Mouse (Mus musculus): ENCODE measurements around the gene Nectin4. TPM values are rescaled to one million over a fixed set of nuclear protein-coding genes. Genes with fewer than 3 reads are reported as not detected.

Gene Nectin4
- polyA plus RNA-seq, 1 experiment from 2014 or later, result 43.7 TPM

DNA sequence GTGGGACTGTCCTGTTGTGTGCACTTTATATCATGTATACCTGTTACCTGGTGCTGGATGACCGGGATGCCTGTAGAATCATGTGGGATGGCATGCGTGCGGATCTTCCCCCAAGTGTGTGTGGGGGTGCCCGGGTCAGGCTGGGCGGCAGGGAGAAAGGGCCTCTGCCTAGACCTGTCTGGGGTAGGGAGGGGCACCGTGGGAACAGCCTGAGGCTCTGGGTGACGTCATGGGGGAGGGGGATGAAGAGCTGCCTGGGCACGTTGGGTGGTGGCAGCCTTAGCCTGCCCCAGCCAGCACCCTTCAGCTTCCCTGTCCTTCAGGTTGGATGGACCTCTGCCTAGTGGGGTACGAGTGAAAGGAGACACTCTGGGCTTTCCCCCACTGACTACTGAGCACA is 14.5 kb downstream of the Nectin4 start:
- Histone ChIP-seq H3K9me3 (replicated peaks) (no peaks in the 10 kb centered on the region), H3K4me2 (replicated peaks) (no peak overlapping the region; the same call in 1 of the 2 replicates), H3K4me3 (replicated peaks) (no peak overlapping the region), H3K4me1 (peaks cover 18% of the 10 kb centered on the region), H3K9ac (no peak overlapping the region), H3K27me3 (peaks cover 15% of the 10 kb centered on the region; the same call in 1 of the 2 replicates), H3K36me3 (no peaks in the 10 kb centered on the region), H3K27ac (replicated peaks) (no peak overlapping the region)
- ATAC-seq (ENCODE audit: insufficient number of reproducible peaks, low FRiP score, low TSS enrichment, low read depth), result 0 out of 2 replicates have a peak, but pooled peaks have one; percentile 24
- 47% methylated on average over 9 of the region's 9 CpGs for WGBS

DNA sequence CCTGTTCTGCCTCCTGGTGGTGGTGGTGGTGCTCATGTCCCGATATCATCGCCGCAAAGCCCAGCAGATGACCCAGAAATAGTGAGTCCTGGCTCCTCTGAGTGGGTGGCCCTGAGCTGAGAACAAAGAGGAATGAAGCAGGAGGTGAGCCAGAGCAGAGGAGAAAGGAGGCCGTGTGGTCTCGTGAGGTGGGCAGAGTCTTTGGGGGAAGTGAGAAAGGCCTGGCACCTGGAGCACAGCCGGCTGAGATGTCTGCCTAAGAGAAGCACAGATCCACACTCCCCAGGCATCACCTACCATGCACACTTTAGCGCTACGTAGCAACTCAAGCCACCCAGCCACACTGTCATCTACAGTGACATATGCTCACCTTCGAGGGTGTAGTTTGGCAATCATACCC is 15.3 kb downstream of the Nectin4 start:
- 64% methylated on average over 9 of the region's 9 CpGs for WGBS
- H3K9ac ChIP-seq, result no peak overlapping the region
- no peak overlapping the region for H3K4me2 ChIP-seq (replicated peaks)
- no peak overlapping the region for H3K4me3 ChIP-seq (replicated peaks)
- H3K27ac ChIP-seq (replicated peaks), result no peak overlapping the region
- no peaks in the 10 kb centered on the region for H3K9me3 ChIP-seq (replicated peaks)
- peaks cover 10% of the 10 kb centered on the region for H3K4me1 ChIP-seq
- H3K36me3 ChIP-seq, result no peaks in the 10 kb centered on the region
- no peak for ATAC-seq (ENCODE audit: insufficient number of reproducible peaks, low FRiP score, low TSS enrichment, low read depth)
- 0 out of 2 replicates have a peak, but pooled peaks cover 9% of the 10 kb centered on the region for H3K27me3 ChIP-seq

DNA sequence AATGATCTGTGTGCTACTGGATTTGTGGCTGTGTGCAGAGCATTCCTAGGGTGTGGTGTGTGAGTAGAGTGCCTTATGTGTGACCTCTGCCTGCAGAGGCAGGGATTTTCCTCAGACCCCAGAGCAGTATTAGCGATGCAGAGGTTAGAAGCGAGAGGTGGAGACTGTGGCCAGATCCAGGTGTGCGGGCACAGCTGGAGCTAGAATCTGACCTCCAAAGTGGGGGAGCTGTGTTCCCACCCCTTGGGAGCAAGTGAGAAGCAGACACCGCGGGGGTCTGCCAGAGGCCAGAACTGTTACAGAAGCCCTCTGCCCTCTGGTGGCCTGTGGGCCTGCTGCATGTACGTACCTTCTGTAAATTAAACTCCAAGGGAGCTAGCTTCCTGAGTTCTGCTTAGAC is 17.2 kb downstream of the Nectin4 start:
- Histone ChIP-seq H3K4me2 (replicated peaks) (no peak overlapping the region), H3K27me3 (no peaks in the 10 kb centered on the region), H3K4me1 (peaks cover 7% of the 10 kb centered on the region; the same call in 1 of the 2 replicates), H3K4me3 (replicated peaks) (no peak overlapping the region), H3K9me3 (replicated peaks) (no peaks in the 10 kb centered on the region), H3K27ac (replicated peaks) (no peak overlapping the region), H3K9ac (no peak overlapping the region), H3K36me3 (no peaks in the 10 kb centered on the region)
- no peak for ATAC-seq (ENCODE audit: insufficient number of reproducible peaks, low FRiP score, low TSS enrichment, low read depth)
- WGBS, result 24% methylated on average over 6 of the region's 6 CpGs

DNA sequence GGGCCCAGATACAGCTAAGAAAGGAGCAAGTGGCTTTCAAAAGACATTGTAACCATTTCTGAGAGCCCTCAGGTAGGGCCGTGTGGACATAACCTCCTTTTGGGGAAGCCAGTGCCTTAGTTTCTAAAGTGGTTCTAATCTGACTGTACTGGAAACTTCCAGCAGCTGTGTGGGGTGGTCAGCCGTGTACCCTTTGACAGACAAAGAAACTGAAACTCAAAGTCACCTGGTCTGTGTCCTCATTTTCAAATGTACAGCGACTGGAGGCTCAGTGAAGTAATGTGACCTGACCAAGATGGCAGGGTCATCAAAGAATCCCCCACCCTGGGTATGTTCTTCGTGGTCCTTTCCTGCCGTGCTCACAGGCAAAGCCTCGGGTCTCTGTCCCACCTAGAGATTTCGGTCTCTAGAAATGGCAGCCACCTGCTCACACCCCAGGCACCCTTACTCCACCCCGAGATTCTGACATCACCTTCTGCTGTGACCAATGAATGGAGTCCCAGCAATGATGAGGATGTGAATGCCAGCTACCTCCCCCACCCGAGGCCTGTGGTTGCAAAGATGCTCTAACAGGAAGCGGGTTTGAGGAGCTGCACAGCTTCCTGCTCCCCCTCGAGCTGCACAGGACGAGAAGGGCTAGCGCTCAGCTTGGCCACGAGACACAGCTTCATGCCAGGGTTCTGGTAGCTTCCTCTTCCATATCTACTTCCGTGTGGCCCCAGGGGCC is 18.6 kb downstream of the Nectin4 start, which contains the start of gene Arhgap30:
Arhgap30 (plus strand) TSS at position 579 of the 727 bp plus-strand sequence.
- no peak for ATAC-seq (ENCODE audit: insufficient number of reproducible peaks, low FRiP score, low TSS enrichment, low read depth)
- Histone ChIP-seq H3K4me1 (peaks cover 7% of the 10 kb centered on the region; the same call in 1 of the 2 replicates), H3K36me3 (no peaks in the 10 kb centered on the region), H3K9ac (no peak within 1 kb of the TSS), H3K9me3 (replicated peaks) (no peaks in the 10 kb centered on the region), H3K4me2 (replicated peaks) (no peak within 1 kb of the TSS), H3K27ac (replicated peaks) (no peak within 1 kb of the TSS), H3K27me3 (no peaks in the 10 kb centered on the region), H3K4me3 (replicated peaks) (no peak within 1 kb of the TSS)
- WGBS, result 77% methylated on average over 15 of the region's 15 CpGs

DNA sequence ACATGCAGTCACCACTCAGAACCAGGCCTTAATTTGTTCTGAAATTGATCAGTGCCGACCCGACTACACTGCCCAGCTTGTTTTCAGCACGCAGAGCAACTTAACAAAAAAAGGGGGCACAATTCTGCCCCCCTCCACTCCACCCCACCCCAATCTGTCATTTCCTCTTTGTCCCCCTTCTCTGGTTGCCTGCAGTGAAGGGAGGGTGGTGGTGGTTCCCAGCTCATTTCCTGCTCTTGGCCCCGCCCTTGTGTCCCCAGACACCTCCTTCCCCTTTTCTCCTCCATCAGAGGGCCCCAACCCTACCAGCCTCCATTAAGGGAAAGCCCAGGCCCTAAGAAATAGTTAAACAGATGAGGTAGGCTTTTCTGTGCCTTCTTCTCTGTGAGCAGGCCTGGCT is 20.2 kb downstream of the Nectin4 start:
- no peaks in the 10 kb centered on the region for H3K4me1 ChIP-seq
- no peak overlapping the region for H3K9ac ChIP-seq
- no peak for ATAC-seq (ENCODE audit: insufficient number of reproducible peaks, low FRiP score, low TSS enrichment, low read depth)
- 60% methylated on average over 4 of the region's 4 CpGs for WGBS
- H3K4me3 ChIP-seq (replicated peaks), result no peak overlapping the region
- H3K4me2 ChIP-seq (replicated peaks), result no peak overlapping the region
- no peak overlapping the region for H3K27ac ChIP-seq (replicated peaks)
- H3K9me3 ChIP-seq (replicated peaks), result no peaks in the 10 kb centered on the region
- no peaks in the 10 kb centered on the region for H3K36me3 ChIP-seq
- no peaks in the 10 kb centered on the region for H3K27me3 ChIP-seq

DNA sequence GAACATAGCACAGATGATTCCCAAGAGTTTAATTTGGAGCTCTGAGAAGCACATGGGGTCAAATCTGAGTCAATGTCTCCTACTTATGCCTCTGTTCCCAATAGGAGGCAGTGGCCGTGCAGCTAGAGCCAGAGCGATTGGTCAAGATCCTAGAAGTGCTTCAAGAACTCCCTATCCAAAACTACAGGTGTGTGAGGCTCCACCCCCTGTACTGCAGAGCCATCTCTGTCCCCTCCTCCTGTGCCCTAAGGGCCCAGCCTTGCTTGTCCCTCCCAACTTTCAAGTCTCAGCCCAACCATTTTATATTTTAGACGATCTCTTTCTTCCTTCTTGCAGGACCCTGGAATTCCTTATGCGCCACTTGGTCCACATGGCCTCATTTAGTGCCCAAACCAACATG is 31.9 kb downstream of the Nectin4 start:
- WGBS, result 66% methylated on average over 4 of the region's 4 CpGs
- no peak overlapping the region for H3K4me3 ChIP-seq (replicated peaks)
- H3K4me2 ChIP-seq (replicated peaks), result no peak overlapping the region
- H3K9ac ChIP-seq, result no peak overlapping the region
- H3K4me1 ChIP-seq, result no peaks in the 10 kb centered on the region
- H3K36me3 ChIP-seq, result no peaks in the 10 kb centered on the region
- H3K27ac ChIP-seq (replicated peaks), result no peak overlapping the region
- no peak for ATAC-seq (ENCODE audit: insufficient number of reproducible peaks, low FRiP score, low TSS enrichment, low read depth)
- no peaks in the 10 kb centered on the region for H3K9me3 ChIP-seq (replicated peaks)
- no peaks in the 10 kb centered on the region for H3K27me3 ChIP-seq

DNA sequence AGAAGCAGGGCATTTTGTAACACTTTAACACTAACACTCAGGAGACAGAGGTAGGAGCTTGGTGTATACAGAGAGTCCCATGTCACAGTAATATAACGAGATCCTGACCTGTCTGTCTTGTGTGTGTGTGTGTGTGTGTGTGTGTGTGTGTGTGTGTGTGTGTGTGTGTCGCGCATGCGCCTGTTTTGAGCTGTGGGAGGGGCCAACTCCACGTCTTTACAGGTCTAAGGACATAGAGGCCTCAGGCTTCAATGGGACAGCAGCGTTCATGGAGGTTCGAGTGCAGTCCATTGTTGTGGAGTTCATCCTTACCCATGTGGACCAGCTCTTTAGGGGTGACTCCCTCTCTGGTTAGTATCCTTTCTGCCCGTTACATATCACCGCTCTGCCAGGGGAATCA is 33.1 kb downstream of the Nectin4 start:
- Histone ChIP-seq H3K4me2 (replicated peaks) (no peak overlapping the region), H3K27ac (replicated peaks) (no peak overlapping the region), H3K4me1 (no peaks in the 10 kb centered on the region), H3K9me3 (replicated peaks) (no peaks in the 10 kb centered on the region), H3K4me3 (replicated peaks) (no peak overlapping the region), H3K9ac (no peak overlapping the region), H3K36me3 (no peaks in the 10 kb centered on the region), H3K27me3 (peaks cover 4% of the 10 kb centered on the region)
- no peak for ATAC-seq (ENCODE audit: insufficient number of reproducible peaks, low FRiP score, low TSS enrichment, low read depth)
- WGBS, result 62% methylated on average over 9 of the region's 9 CpGs

DNA sequence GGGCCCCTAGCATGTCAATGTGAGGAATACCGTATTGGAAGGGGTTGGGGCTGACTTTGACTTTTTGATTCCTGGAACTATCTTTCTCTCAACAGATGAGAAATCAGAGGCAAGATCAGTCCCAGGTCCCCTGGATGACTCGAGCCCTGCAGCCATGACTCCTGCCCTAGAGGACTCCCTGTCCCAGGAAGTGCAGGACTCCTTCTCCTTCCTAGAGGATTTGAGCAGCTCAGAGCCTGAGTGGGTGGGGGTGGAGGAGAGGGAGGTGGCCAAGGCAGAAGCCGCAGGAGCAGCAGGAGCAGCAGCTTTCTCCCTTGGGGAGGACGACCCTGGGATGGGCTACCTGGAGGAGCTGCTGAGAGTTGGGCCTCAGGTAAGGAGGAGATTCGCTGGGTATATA is 37.4 kb downstream of the Nectin4 start:
- peaks cover 18% of the 10 kb centered on the region for H3K27me3 ChIP-seq
- H3K4me2 ChIP-seq (replicated peaks), result no peak overlapping the region
- no peak overlapping the region for H3K27ac ChIP-seq (replicated peaks)
- H3K9ac ChIP-seq, result no peak overlapping the region
- no peak overlapping the region for H3K4me3 ChIP-seq (replicated peaks)
- ATAC-seq (ENCODE audit: insufficient number of reproducible peaks, low FRiP score, low TSS enrichment, low read depth), result no peak
- WGBS, result 78% methylated on average over 5 of the region's 5 CpGs
- no peaks in the 10 kb centered on the region for H3K9me3 ChIP-seq (replicated peaks)
- H3K36me3 ChIP-seq, result no peaks in the 10 kb centered on the region
- H3K4me1 ChIP-seq, result no peaks in the 10 kb centered on the region

DNA sequence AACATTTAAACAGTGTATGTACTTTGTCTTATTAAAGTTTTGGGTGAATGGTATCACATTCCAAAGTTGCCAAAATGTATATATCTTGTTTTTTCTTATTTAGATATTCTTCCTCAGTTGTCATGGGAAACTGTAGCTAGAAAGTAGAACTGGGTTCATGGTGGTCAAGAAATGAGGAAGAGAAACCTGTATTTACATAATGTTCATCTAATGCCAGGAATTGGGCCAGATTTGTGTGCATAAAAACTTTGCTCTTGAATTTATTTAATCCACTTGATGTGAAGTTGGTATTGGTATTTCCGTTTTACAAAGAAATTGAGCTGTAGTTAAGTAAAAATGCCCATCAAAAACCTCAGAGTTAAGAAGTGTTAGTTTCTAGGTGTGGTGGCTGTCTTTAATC is 40.3 kb downstream of the Nectin4 start:
- H3K36me3 ChIP-seq, result peaks cover 1% of the 10 kb centered on the region
- 82% methylated on average over 1 of the region's 1 CpGs for WGBS
- ATAC-seq (ENCODE audit: insufficient number of reproducible peaks, low FRiP score, low TSS enrichment, low read depth), result no peak
- H3K9ac ChIP-seq, result no peak overlapping the region
- H3K27ac ChIP-seq (replicated peaks), result no peak overlapping the region
- H3K4me3 ChIP-seq (replicated peaks), result no peak overlapping the region; the same call in 1 of the 2 replicates
- peaks cover 15% of the 10 kb centered on the region for H3K4me1 ChIP-seq
- H3K9me3 ChIP-seq (replicated peaks), result no peaks in the 10 kb centered on the region
- H3K27me3 ChIP-seq, result peaks cover 18% of the 10 kb centered on the region
- H3K4me2 ChIP-seq (replicated peaks), result no peak overlapping the region

DNA sequence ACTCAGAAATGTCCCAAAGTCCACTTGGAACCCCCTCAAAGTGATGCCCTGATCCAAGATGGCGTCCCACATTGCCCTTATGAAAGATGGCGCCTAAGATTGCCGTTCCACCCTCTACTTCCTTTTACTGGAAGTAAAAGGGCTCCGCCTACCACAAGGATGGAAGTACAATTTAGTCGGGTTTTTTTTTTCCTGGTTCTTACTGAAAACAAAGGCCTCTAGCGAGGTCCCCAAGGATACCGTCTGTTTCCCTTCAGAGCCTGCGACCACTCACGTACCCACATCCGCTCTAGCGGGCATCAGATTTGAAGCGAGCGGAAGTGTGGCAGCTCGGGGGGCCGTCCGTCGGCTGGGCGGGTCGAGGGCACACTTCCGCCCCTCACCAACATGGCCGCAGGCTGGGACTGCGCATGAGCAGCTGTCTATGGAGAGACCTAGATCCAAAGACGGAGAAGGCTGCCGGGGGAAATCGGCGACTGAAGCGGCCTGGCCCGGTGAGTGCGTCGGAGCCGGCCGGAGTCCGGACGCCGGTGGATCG is 41.1 kb downstream of the Nectin4 start, which contains the start of gene Usf1:
Usf1 (plus strand) TSS at position 367 of the 538 bp plus-strand sequence.
- H3K4me1 ChIP-seq, result peaks cover 15% of the 10 kb centered on the region
- ATAC-seq (ENCODE audit: insufficient number of reproducible peaks, low FRiP score, low TSS enrichment, low read depth), result peak; percentile 95
- H3K4me3 ChIP-seq (replicated peaks), result peak within 1 kb of the TSS; percentile 95
- WGBS, result under 1% methylated on average over 36 of the region's 36 CpGs
- peak within 1 kb of the TSS; percentile 97 for H3K27ac ChIP-seq (replicated peaks)
- H3K36me3 ChIP-seq, result peaks cover 9% of the 10 kb centered on the region
- H3K4me2 ChIP-seq (replicated peaks), result peak within 1 kb of the TSS; percentile 63
- H3K9me3 ChIP-seq (replicated peaks), result no peaks in the 10 kb centered on the region
- H3K27me3 ChIP-seq, result peaks cover 18% of the 10 kb centered on the region
- peak within 1 kb of the TSS; percentile 96 for H3K9ac ChIP-seq

DNA sequence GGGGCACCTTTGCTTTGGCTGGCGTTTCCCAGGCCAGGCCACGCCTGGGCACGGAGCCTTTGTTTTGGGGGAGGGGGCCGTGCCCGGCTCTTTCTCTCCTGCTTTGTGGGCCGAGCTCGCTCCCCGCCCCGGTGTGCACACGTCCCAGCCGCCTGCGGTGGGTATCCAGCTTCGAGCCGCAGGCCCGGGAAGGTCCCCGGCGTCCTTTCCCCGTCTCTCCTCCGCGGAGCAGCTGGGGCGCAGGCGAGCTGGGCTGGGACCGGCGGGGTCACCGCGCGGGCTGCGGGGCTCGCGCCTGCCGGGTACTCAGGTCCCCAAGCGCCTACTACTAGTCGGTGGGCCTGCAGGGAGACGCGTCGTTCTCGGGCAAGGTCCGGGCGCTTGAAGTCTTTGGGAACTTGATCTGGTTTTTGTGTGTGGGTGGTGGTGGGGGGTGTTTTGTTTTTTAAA is 41.6 kb downstream of the Nectin4 start:
- Histone ChIP-seq H3K4me3 (replicated peaks) (peak overlapping the region; percentile 95), H3K36me3 (peaks cover 14% of the 10 kb centered on the region), H3K27ac (replicated peaks) (peak overlapping the region; percentile 97), H3K9me3 (replicated peaks) (no peaks in the 10 kb centered on the region), H3K9ac (peak overlapping the region; percentile 96), H3K4me1 (peaks cover 15% of the 10 kb centered on the region), H3K27me3 (peaks cover 18% of the 10 kb centered on the region), H3K4me2 (replicated peaks) (peak overlapping the region; percentile 63)
- WGBS, result under 1% methylated on average over 39 of the region's 39 CpGs
- peak; percentile 74 for ATAC-seq (ENCODE audit: insufficient number of reproducible peaks, low FRiP score, low TSS enrichment, low read depth)

Measured in embryonic facial prominence, embryonic 15.5 days (tissue).